Mouse (Mus musculus) hematopoietic stem cell, adult 5-6 weeks (primary cell): ENCODE measurements at regions not wholly inside any gene's neighbourhood (a gene's known extent, or its start where the extent isn't known, plus 50 kb on each side); places are given as distances from the start of the nearest gene placed in this dataset.

Source experiments
- ATAC-seq, 2 experiments: fragments of 125-278 bp in 1 of 2; replicated peaks in 1 of 2; 2 replicates each; pipeline ENCODE4 v1.8.0; 2016 to 2017; ENCODE audit warnings: inconsistent platforms in 2 of 2, mild to moderate bottlenecking in 2 of 2, moderate number of reproducible peaks in 2 of 2, low read depth in 1 of 2, moderate TSS enrichment in 1 of 2; ENCODE audit not compliant: low FRiP score in 2 of 2, poor library complexity in 2 of 2, severe bottlenecking in 2 of 2, insufficient read depth in 1 of 2, low TSS enrichment in 1 of 2

DNA sequence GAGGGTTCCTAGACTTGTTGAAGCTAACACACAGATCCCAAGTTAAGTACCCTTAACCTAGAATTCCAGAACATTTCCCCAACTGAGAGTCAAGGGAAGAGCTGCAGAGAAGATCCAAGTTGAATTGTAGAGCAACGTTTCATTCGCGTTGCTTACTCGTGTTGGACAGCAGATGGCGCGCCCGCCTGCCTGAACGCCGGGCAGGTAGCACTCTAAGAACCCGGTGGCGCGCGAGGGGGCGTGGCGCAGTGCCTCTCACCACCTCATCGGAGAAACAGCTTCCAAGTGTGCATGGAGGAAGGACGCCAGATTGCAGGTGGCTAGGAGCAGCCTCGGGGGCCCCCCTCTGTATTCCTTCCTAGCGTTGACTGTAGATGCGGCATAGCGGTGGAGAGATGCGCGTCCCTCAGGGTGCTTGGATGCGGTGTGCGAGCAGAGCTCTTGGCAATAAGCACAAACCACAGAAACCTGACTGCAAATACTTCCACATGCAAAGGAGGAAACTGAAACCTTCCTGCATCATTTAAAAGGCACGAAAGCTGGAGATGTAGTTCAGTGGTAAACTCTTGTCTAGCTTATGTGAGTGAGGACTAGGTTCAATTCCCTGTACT, 233.5 kb upstream of the Gm12887 start:
- peak; percentile 48 to 53; a peak in 1 of 4 replicates for ATAC-seq
